Mouse (Mus musculus) C2C12 (cell line): Measurements from ENCODE around the gene Prpsap2. TPM values are rescaled to one million over a fixed set of nuclear protein-coding genes. Genes with fewer than 3 reads are reported as not detected.

ENCODE experiments used
- H3K27me3 ChIP-seq: one replicate; pipeline ENCODE4 v1.6.1; 2011; ENCODE audit not compliant: control insufficient read depth, insufficient read depth, insufficient read length
- H3K36me3 ChIP-seq: one replicate; pipeline ENCODE4 v1.6.1; 2011; ENCODE audit not compliant: control insufficient read depth, insufficient read depth
- H3K4me3 ChIP-seq: one replicate; pipeline ENCODE4 v1.5.1; 2011; ENCODE audit warnings: mild to moderate bottlenecking, control low read depth; ENCODE audit not compliant: poor library complexity, insufficient read depth, severe bottlenecking
- H3K79me2 ChIP-seq: one replicate; pipeline ENCODE4 v1.6.1; 2011; ENCODE audit not compliant: control insufficient read depth, insufficient read depth
- H3K79me3 ChIP-seq: one replicate; pipeline ENCODE4 v1.6.1; 2011; ENCODE audit warnings: low read depth, control low read depth
- H3ac ChIP-seq: one replicate; pipeline ENCODE3; 2011; ENCODE audit warnings: low read depth; ENCODE audit not compliant: control insufficient read depth, insufficient read length
- CEBPB ChIP-seq: IDR thresholded peaks from one replicate; pipeline ENCODE4 v1.6.1; 2011; ENCODE audit warnings: low read depth, mild to moderate bottlenecking, control low read depth, moderate library complexity
- CTCF ChIP-seq: IDR thresholded peaks from one replicate; pipeline ENCODE4 v1.5.1; 2011; ENCODE audit not compliant: control insufficient read depth, insufficient read depth, insufficient read length
- FOSL1 ChIP-seq: IDR thresholded peaks from one replicate; pipeline ENCODE4 v1.8.0; 2011; ENCODE audit warnings: mild to moderate bottlenecking, low read length; ENCODE audit not compliant: poor library complexity, insufficient read depth, severe bottlenecking
- MAX ChIP-seq: IDR thresholded peaks from one replicate; pipeline ENCODE4 v1.6.1; 2011; ENCODE audit warnings: mild to moderate bottlenecking, control low read depth
- MYOD1 ChIP-seq: IDR thresholded peaks from one replicate; pipeline ENCODE4 v1.6.1; 2011; ENCODE audit warnings: low read depth; ENCODE audit not compliant: control insufficient read depth, insufficient read length
- MYOG ChIP-seq: IDR thresholded peaks from one replicate; pipeline ENCODE4 v1.6.1; 2011; ENCODE audit not compliant: control insufficient read depth, insufficient read length; ENCODE audit errors: extremely low read depth
- USF1 ChIP-seq: IDR thresholded peaks from one replicate; pipeline ENCODE4 v1.6.1; 2011; ENCODE audit warnings: low read depth, mild to moderate bottlenecking, control low read depth, moderate library complexity
- polyA plus RNA-seq: library from polyadenylated mRNA; unstranded; fragments of >200 nt; fragmentation: generic; extraction: Trizol; gene quantifications from one replicate; pipeline ENCODE4 v1.2.1, GENCODE M21; 2012; ENCODE audit warnings: missing spikeins

Gene Prpsap2
- polyA plus RNA-seq, 1 experiment = 15.9 TPM

GRCm38 (mm10) chr11:61714346-61715117 is 47.4 kb downstream of the Prpsap2 start:
- no peak overlapping the region for H3ac ChIP-seq
- H3K4me3 ChIP-seq = no peak overlapping the region
- TF ChIP-seq MYOD1 = no peak
- peak; percentile 78 for TF ChIP-seq CTCF
- no peaks in the 10 kb centered on the region for H3K79me3 ChIP-seq
- H3K27me3 ChIP-seq = no peaks in the 10 kb centered on the region
- H3K36me3 ChIP-seq = no peaks in the 10 kb centered on the region
- no peaks in the 10 kb centered on the region for H3K79me2 ChIP-seq

GRCm38 (mm10) chr11:61713157-61713855 is 48.6 kb downstream of the Prpsap2 start:
- Histone ChIP-seq H3K79me3 (no peaks in the 10 kb centered on the region), H3K79me2 (no peaks in the 10 kb centered on the region), H3K4me3 (no peak overlapping the region), H3K36me3 (no peaks in the 10 kb centered on the region), H3ac (no peak overlapping the region), H3K27me3 (no peaks in the 10 kb centered on the region)
- TF ChIP-seq MAX (no peak), FOSL1 (no peak), MYOD1 (no peak), MYOG (no peak), CTCF (no peak), CEBPB (no peak), USF1 (no peak)

- H3K79me3 ChIP-seq = no peaks in the 10 kb centered on the region
- H3ac ChIP-seq = no peak overlapping the region
- H3K4me3 ChIP-seq = no peak overlapping the region
- no peaks in the 10 kb centered on the region for H3K27me3 ChIP-seq
- no peaks in the 10 kb centered on the region for H3K79me2 ChIP-seq
- no peaks in the 10 kb centered on the region for H3K36me3 ChIP-seq
- TF ChIP-seq MYOD1 (no peak), FOSL1 (no peak), MYOG (no peak), USF1 (no peak), MAX (no peak), CEBPB (no peak), CTCF (no peak)
Observed at GRCm38 (mm10) chr11:61708928-61709327, 53.0 kb downstream of the Prpsap2 start.

- Histone ChIP-seq H3K4me3 (no peak overlapping the region), H3K79me3 (no peaks in the 10 kb centered on the region), H3K79me2 (no peaks in the 10 kb centered on the region), H3ac (no peak overlapping the region), H3K36me3 (no peaks in the 10 kb centered on the region), H3K27me3 (no peaks in the 10 kb centered on the region)
- TF ChIP-seq MYOD1 = no peak
- TF ChIP-seq MAX = no peak
- TF ChIP-seq MYOG = no peak
- no peak for TF ChIP-seq CEBPB
- TF ChIP-seq USF1 = no peak
- TF ChIP-seq FOSL1 = no peak
- TF ChIP-seq CTCF = no peak
Observed at GRCm38 (mm10) chr11:61706232-61706631, 55.7 kb downstream of the Prpsap2 start.

GRCm38 (mm10) chr11:61705581-61705980 is 56.3 kb downstream of the Prpsap2 start:
- H3K36me3 ChIP-seq = no peaks in the 10 kb centered on the region
- no peak for TF ChIP-seq CEBPB
- no peak for TF ChIP-seq MYOD1
- no peak for TF ChIP-seq MYOG
- TF ChIP-seq CTCF = no peak
- TF ChIP-seq MAX = no peak
- no peak for TF ChIP-seq USF1
- TF ChIP-seq FOSL1 = no peak
- H3K79me2 ChIP-seq = no peaks in the 10 kb centered on the region
- no peaks in the 10 kb centered on the region for H3K79me3 ChIP-seq
- H3K27me3 ChIP-seq = no peaks in the 10 kb centered on the region
- no peak overlapping the region for H3K4me3 ChIP-seq
- H3ac ChIP-seq = no peak overlapping the region
